Mouse (Mus musculus): ENCODE results near the gene Msl3l2. TPM values are rescaled to one million over a fixed set of nuclear protein-coding genes. Genes with fewer than 3 reads are reported as not detected.

Msl3l2 gene
- total RNA-seq, 2 experiments from 2014 or later, result 4.9 to 5.5 TPM

Other genes starting within 250 kb of the Msl3l2 start
- 1 to 10 TPM; 3.7 to 3.9 TPM for gene Tbc1d32, start 121.8 kb downstream of the Msl3l2 start, total RNA-seq (2021)